Mouse (Mus musculus) brown adipose tissue, adult 24 weeks (tissue): ENCODE measurements around the gene Fbxo6. TPM values are rescaled to one million over a fixed set of nuclear protein-coding genes. Genes with fewer than 3 reads are reported as not detected.
"Not testable (repeated sequence)": the region's sequence is repeated elsewhere in the genome, so short reads cannot be mapped to it uniquely, and the experiment has no call there.

Source experiments
- H3K27ac ChIP-seq: fragments of 200-500 bp; replicated peaks from 2 replicates; pipeline ENCODE4 v1.5.1; 2012; ENCODE audit warnings: low read depth, mild to moderate bottlenecking, low read length
- H3K4me1 ChIP-seq: fragments of 200-500 bp; 2 replicates; pipeline ENCODE4 v1.6.1; 2012; ENCODE audit warnings: low read length, mixed read lengths; ENCODE audit not compliant: control insufficient read depth, insufficient read depth, insufficient read length
- H3K4me3 ChIP-seq: fragments of 200-500 bp; 2 replicates; pipeline ENCODE4 v1.5.1; 2012; ENCODE audit warnings: low read depth, mild to moderate bottlenecking, low read length, moderate library complexity; ENCODE audit not compliant: insufficient read depth
- polyA plus RNA-seq: library from polyadenylated mRNA; stranded (reverse); fragments of >200 nt; gene quantifications from 2 replicates; pipeline ENCODE4 v1.2.4, GENCODE M21; 2012; ENCODE audit not compliant: missing spikeins, insufficient read depth, insufficient read length

Gene Fbxo6
- polyA plus RNA-seq: 37.2 and 41.9 TPM in 2 replicates

DNA sequence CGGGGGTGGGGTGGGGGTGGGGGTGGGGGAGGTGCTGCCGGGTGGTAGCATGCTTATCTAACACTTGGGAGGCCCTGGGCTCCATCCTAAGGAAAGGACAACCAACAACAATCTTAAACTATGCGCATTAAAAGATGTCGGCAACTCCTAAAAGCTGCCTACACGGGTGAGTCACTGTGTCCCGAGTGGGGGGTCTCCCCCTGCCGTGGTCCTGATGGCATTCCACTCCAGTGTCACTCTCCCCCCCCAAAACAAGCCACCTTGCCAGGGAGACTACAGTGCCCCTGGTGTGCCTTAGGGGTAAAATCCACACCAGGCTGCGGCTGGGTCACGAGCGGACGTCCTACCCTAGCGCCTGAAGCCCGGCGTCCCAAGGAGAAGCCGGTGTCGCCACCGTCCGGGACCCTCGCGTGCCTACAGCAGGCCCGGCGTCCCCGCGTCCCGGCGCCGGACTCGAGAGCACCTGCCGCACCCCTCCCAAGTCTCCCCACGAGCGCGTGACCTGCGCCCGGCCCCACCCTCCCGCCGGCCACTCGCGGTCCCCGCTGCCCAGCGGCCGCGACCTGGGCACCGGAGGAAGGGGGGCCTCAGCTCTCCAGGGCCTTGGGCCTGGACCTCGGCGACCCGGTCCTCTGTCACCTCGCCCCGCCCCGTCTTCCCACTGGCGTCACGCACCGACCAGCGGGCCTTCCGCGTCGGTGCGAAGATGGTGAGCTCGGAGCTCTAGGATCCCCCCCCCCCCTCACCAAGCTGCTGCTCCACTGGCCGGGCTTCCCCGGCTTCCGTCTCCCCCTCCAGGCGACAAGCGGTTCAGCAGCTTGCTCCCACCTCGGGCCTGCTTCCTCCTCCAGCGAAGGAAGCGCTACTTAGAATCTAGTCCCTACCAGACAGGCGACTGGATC lies at the start of gene Fbxo6:
Gene Fbxo6 (minus strand): TSS at position 874 of the 902 bp plus-strand sequence.
- Histone ChIP-seq H3K4me1 (peaks cover 3% of the 10 kb centered on the region; the same call in 1 of the 2 replicates), H3K27ac (peak within 1 kb of the TSS; percentile 78), H3K4me3 (peak within 1 kb of the TSS; percentile 77)

DNA sequence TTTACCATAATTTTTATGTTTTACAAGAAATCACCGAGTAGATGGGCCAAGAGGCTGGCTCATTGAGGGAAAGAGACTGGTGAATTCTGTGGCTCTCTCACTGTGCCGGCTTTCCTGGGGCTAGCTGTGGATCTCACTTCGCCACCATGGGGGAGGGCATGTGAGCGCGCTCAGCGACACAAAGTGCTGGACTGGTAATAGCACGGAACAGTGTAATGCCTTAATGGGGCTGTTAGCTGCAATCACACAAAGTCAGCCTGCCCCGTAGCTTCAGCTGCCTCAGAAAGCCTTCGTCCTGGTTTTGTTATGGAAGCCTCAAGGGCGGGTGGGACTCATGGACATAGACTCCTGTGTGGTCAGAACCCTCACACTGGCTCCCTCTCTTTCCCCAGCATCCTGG lies 46.8 kb upstream of the Fbxo6 start:
- Histone ChIP-seq H3K4me3 (no peak overlapping the region), H3K4me1 (no peaks in the 10 kb centered on the region), H3K27ac (no peak overlapping the region)

DNA sequence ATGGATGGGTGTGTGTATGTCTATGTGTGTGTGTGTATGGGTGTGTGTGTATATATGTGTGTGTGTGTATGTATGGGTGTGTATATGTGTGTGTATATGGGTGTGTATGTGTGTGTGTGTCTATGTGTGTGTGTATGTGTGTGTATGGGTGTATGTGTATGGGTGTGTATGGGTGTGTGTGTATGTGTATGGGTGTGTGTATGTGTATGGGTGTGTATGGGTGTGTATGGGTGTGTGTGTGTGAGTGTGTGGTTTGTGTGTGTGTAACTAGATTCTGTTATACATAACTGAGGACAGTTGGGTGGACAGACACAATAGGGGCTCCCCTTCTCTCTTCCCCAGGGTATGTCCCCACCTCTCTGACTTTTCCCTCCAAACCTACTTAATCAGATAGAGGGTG lies 42.5 kb upstream of the Fbxo6 start:
- Histone ChIP-seq H3K27ac (no peak overlapping the region), H3K4me1 (no peaks in the 10 kb centered on the region), H3K4me3 (no peak overlapping the region)

DNA sequence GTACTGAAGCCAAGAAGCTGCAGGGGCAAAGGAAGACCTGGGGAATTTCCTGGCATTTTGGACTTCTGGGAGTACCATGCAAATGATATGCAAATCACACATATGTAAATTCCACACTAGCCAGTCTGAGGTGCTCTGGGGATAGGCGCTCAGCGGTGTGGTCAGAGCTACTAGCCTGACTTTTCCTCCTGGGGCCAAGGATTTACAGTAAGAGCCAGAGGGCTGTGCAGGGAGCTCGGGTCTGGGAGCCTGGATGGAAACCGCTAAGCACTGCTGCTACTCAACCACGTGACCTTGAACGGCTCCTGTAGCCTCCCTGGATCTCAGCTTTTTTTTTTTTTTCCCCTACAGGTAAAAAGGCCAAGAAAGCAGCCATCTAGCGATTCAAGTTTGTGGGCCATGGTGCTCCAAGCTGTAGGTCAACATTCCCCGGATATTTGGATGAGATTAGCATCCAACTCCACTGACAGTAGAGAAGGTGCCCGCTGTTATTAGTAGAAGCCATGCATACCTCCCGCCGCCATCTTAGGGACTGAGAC lies 40.8 kb upstream of the Fbxo6 start:
- Histone ChIP-seq H3K4me3 (no peak overlapping the region), H3K27ac (no peak overlapping the region)

DNA sequence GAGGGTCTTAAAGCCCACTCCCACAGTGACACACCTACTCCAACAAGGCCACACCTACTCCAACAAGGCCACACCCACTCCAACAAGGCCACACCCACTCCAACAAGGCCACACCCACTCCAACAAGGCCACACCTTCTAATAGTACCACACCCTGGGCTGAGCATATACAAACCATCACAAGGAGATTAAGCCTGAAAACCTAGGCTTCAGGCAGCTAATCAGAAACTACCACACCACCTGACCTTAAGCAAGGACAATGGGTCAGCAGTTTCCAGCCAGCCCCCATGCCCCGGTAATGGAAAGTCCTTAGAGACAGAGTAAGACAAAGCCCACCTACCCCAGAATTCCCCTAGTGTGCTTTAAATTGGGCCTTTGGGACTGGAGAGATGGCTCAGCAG lies 36.8 kb upstream of the Fbxo6 start:
- H3K4me1 ChIP-seq, H3K4me3 ChIP-seq, H3K27ac ChIP-seq: not testable (repeated sequence)

More for the DNA sequence above, 40.8 kb upstream of the Fbxo6 start:
- H3K4me1 ChIP-seq: no peaks in the 10 kb centered on the region

DNA sequence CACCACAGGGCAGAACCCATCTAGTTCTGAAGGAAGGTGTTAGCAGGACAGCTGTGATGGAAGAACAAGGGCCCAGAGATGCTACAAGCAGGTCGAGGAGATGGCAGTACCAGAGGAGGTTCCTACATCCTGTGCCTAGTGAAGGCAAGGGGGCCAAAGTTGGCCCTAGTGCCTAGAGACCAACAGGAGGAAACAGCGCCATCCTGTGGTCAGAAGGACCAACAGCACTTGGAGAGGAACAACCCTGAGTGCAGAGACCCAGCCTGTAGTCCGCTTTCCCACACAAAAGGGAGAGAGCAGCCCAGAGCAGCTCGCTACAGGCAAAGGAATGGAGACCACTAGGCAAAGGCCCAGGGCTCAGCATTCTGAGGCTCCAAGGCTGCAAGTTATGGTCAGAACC lies 33.9 kb upstream of the Fbxo6 start:
- Histone ChIP-seq H3K4me1 (no peaks in the 10 kb centered on the region), H3K27ac (no peak overlapping the region)

DNA sequence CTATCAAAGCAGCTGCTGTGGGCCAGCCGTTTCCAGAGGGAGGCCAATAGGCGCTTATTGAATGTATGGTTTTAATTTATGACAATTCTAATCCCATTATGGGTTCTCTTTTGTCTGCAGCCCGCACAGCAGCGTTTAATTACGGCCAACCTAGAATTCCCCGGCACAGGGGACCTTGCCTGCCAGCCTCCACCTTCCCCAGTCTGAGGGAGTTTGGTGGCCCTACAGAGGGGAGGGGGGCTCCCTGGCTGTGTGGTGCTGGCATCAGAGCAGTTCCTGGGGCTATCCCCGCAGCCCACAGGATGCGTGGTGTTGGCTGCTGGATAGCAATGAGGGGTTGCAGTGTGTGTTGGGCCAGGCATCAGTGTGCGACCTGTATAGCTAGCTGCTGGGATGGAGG lies 32.6 kb upstream of the Fbxo6 start:
- Histone ChIP-seq H3K27ac (no peak overlapping the region), H3K4me3 (no peak overlapping the region), H3K4me1 (no peaks in the 10 kb centered on the region)

More for the DNA sequence above, 33.9 kb upstream of the Fbxo6 start:
- H3K4me3 ChIP-seq: no peak overlapping the region

DNA sequence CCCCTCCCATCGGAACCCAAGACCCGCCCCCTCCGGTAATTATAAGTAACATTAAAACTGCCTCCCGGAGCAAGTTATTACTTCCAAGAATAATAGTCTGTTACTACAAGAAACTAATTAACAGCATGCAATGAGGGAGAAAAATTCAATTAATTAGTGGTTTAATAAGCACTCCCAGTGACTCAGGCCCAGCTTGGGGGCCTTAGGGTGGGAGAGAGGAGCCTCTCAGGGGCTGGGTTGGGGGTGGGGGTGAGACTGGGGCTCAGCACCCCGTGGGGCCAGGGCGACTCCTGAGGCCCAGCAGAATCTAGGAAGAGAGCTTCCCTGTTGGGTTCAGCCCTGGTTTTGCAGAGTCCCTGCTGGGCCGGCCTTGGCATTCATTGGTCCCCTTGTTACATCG lies 30.4 kb upstream of the Fbxo6 start:
- Histone ChIP-seq H3K4me3 (no peak overlapping the region), H3K4me1 (no peaks in the 10 kb centered on the region), H3K27ac (no peak overlapping the region)

DNA sequence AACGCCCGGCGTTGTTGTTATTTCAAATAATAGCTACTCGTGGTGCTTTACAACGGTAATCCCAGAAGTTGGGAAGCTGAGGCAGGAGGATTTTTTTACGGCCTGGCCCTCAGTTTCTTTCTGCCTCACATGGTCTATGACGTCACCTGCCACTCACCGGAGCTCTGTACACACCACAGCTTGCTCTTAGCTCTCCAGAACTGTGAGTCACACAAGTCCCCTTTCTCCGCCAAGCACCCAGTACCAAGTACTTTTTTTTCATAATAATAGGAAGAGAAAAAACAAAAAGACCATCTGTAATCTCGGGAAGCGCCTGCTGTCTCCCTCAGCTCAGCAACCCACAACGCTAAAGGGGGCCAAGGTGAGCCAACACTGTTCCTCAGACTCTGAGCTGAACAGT lies 29.5 kb upstream of the Fbxo6 start:
- H3K27ac ChIP-seq: no peak overlapping the region
- H3K4me3 ChIP-seq: no peak overlapping the region
- H3K4me1 ChIP-seq: no peaks in the 10 kb centered on the region

DNA sequence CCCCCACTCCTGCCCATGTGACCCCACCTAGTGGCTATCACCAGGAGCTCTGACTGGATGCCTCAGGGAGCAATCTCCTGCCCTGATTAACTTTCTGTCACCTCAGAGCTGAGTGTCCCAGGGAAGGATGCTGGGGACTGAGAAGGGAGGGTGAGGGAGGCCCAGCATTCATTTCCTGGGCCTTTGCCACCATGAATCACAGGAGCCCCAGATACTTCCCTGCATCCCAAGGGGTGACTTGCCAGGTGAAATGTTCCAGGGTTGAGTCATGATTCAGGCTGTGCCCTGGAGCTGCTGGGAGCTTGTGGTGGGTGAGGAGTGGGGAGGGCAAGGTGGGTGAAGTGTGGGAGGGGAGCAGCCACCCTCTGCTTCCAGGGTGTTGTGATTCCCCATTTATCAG lies 25.8 kb upstream of the Fbxo6 start:
- no peak overlapping the region for H3K4me3 ChIP-seq
- no peak overlapping the region for H3K27ac ChIP-seq

DNA sequence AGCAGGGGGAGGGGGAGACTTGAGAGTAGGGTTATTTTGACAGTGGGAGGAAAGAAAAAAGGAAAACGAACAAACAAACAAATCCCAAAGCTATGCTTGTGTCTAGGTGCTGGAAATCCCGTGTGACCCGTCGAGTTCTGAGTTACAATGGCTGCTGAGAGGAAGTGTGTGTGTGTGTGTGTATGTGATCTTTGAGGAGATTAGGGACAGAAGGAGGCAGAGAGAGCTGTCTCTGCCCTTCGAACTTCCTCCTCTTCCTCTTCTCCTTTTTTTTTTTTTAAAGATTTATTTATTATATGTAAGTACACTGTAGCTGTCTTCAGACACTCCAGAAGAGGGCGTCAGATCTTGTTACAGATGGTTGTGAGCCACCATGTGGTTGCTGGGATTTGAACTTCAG lies 24.7 kb upstream of the Fbxo6 start:
- H3K4me3 ChIP-seq, H3K4me1 ChIP-seq, H3K27ac ChIP-seq: not testable (repeated sequence)

More for the DNA sequence above, 25.8 kb upstream of the Fbxo6 start:
- H3K4me1 ChIP-seq: no peaks in the 10 kb centered on the region

DNA sequence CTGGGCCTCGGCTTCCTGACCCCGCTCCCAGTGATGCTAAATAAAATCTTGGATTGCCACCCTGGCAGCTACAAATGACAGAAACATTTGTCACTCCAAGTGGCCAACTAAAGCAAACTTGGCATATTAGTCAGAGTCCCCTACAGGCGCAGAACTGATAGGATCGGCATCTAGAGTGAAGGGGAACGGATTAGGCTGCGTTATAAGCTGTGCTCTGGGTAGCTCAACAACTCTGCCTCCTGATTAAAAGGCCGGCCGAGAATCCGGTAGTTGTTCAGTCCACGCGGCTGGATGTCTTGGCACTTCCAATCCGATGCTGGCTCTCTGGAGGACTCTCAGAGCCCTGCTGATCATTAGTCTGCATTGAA lies 22.5 kb upstream of the Fbxo6 start:
- no peak overlapping the region for H3K4me3 ChIP-seq
- no peak overlapping the region for H3K27ac ChIP-seq
- H3K4me1 ChIP-seq: no peaks in the 10 kb centered on the region

DNA sequence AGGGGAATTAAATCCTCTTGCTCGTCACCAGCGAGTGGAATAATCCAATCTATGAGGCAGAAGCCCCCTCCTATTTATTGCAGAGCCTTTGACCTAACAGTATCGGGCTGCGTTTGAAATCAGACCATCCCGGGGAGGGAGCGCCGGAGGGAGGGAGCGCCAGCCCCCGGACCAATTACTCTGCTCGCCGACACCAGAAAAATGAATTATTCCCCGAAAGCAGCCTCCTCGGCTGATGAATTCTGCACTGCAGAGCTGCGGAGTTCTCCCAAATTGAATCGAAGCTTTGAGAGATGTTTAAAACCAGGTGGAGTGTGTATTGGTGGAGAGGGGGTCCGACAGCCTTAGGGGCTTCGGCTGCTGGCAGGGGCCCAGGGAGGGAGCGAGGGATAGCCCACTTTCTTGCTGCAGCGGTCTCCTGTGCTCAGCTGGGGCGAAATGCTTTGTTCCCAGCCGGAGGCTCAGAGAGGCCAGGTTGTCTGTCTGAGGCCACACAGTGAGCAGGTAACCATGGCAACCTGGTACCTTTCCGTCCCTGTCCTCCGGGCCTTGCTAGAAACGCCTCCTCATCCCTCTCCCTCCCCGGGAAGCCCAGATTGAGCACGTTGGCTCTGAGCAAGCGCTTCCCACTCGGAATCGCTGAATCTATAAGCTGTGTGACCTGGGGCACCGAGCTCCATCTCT lies 22.0 kb upstream of the Fbxo6 start:
- Histone ChIP-seq H3K4me1 (no peaks in the 10 kb centered on the region), H3K4me3 (no peak overlapping the region), H3K27ac (no peak overlapping the region)

DNA sequence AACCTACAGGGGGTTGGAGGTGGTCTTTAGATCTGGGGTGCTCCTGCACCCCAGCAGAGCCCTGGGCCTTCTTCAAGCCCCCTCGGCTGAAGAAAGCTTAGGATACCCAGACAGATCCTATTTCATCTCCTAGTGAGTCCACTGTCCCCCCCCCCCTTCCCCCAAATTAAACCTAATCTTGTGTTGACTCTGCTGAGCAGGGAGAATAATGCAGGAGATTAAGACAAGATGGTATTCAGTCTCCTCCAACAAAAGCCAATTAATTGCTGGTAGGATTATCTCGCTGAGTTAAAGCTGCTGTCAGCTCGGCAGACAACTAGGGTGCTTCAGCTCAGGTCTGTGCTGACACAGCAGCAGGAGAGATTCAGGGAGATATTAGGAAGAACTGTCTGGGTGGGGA lies 19.3 kb upstream of the Fbxo6 start:
- H3K4me1 ChIP-seq: peaks cover 2% of the 10 kb centered on the region; the same call in 1 of the 2 replicates
- H3K27ac ChIP-seq: no peak overlapping the region
- H3K4me3 ChIP-seq: no peak overlapping the region

DNA sequence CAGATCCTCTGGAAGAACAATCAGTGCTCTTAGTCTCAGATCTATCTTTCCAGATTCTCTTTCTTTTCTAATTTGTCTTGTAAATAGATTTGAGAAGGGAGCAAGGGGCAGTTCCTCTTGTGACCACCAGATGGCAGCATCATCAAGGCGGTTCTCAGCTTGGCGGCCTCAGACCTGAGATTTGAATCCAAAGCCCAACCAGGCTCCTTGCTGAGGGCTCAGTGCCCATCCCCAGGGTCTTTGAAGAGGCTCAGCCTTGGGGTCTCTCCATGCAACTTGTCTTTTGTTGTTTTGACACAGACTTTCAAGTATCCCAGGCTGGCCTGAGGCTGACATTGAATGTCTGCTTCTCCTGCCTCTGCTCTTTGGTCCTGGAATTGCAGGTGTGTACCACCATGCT lies 18.9 kb upstream of the Fbxo6 start:
- H3K4me3 ChIP-seq: no peak overlapping the region
- H3K4me1 ChIP-seq: peaks cover 2% of the 10 kb centered on the region; the same call in 1 of the 2 replicates
- no peak overlapping the region for H3K27ac ChIP-seq
